Mouse (Mus musculus): Measurements from ENCODE around the gene Avil.

Avil gene
- long read RNA-seq, experiment 1, partial matches to known transcripts, result 1 of 1 reads
- long read RNA-seq, experiment 1, other reads (novel, unspliced or antisense), result 0 of 1 reads
- long read RNA-seq, experiment 2, result 0 reads

DNA sequence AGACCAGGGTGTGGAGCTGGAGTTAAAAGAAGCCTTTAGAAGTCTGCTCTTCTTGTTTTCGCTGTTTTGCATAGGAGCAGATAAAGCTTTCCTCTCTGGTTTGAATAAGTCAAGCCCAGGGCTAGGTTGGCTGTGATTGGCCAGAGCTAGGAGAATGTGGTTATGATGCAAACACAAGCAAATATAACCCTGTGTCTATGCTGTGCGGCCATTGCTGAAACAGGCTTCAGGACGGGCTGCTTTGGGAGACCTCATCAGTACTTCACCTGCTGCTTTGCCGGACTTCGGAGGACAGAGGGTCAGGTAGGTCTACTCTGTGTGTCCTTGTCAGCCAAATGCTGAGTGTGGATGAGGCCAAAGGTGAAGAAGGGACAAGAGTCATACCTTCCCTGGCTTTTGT lies at the start of gene Avil:
Avil (plus strand) TSS at position 181 of the 400 bp plus-strand sequence.
- intact Hi-C loops (cut with DNase I), result no loop called here

GRCm38 (mm10) chr10:126952375-126952774 lies 48.1 kb upstream of the Avil start:
- intact Hi-C loops (cut with DNase I), result no loop called here

DNA sequence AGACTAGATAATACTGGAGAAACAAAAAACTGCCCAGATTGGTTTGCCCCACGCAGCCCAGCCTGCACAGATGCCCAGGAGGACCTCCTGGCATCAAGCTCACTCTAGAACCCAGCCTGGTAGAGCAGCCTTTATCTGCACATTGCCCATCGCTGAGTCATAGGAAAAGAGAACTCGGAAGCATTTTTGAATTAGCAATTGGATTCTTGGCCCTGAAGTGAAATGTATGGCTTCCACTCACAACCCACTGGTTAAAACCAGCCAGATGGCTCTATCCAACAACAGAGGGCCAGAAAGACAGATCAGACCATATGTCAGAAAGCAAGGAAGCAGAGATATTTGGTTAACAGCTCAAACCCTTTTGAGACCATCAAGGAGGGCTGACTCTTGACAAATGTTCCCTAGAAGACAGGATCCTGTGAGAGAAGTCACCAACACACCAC lies 47.5 kb upstream of the Avil start:
- intact Hi-C loops (cut with DNase I), result no loop called here

DNA sequence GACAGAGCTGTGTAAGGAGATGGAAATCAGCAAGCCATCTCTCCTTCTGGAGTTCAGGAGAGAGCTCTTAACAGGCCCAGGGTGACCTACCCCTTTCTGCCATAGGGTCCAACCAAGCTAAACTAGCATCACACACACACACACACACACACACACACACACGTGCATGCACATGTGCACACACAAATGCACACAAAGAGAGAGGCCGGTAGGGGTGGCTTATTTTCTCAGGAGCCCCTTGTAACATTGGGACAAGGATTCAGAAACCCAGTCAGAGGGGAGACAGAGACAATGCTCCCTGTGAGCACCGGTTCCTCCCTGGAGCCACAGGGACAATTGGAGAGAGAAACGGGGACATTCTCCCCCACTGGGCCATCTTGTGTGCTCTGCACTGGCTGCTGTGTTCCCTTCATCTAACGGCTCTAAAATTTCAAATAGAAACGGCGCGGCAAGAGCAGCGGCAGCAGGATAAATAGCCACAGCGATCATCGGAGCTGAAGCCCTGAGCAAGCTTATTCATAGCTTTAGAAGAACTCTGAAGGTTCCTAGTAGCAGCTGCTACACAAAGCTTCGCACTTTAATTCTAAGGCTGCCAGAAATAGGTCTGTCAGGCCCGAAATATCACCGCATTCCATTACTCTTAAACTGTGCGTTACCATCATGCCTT lies 43.7 kb upstream of the Avil start:
- intact Hi-C loops (cut with DNase I), result no loop called here

- intact Hi-C loops (cut with DNase I), result no loop called here
Measured at GRCm38 (mm10) chr10:126957359-126958107, 43.0 kb upstream of the Avil start.

DNA sequence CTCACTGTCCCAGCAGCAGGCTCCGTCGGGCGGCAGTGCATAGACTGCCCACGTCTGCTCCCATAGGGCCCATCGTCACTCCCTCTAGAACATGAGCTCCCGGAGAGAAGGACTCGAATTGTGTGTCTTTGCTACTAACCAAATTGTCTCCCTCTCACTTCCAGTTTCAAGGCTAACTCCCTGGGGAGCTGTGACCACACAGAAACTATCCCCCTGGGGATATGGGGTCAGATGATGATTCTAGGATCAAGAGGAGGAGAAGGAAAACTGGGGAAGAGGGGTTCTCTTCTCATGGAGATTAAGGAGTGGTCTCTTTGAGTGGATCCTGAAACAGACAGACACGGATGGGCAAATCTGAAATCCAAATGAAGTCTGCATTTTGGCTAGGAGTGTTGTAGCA lies 40.0 kb upstream of the Avil start:
- intact Hi-C loops (cut with DNase I), result no loop called here

- intact Hi-C loops (cut with DNase I), result no loop called here
Measured at GRCm38 (mm10) chr10:126961757-126962156, 38.8 kb upstream of the Avil start.

DNA sequence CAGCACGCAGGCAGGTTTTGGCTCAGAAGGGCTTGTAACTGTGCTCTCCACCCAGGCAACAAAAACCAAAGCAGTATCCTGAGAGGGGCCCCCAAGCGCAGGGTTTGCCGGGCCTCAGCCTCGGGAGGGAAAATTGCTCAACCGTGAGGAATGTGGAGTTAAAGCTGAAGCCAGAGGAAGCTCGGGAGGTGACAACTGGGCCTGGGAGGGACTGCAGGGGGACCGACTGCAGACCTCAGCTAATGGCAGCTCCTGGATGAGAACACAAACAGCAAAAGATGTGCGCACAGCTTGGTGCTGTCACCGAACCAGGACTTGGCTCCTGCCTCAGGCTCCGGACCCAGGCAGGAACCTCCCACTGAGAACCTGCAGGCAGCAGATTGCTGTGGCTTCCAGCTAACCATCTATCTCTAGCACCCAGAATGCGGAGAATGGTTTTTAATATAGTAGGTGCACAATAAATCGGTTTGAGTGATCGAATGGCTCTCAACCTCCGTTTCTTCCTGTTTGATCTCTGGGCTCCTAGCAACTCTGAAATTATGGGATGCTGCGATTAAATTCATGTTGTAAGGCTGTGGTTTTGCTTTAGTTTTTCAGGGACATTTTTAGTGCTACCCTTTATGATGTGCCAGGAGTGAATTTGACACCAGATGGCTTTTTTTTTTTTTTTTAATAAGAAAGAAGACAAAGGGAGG lies 38.1 kb upstream of the Avil start:
- intact Hi-C loops (cut with DNase I), result no loop called here

- intact Hi-C loops (cut with DNase I), result no loop called here
Measured at GRCm38 (mm10) chr10:126962966-126963330, 37.6 kb upstream of the Avil start.

DNA sequence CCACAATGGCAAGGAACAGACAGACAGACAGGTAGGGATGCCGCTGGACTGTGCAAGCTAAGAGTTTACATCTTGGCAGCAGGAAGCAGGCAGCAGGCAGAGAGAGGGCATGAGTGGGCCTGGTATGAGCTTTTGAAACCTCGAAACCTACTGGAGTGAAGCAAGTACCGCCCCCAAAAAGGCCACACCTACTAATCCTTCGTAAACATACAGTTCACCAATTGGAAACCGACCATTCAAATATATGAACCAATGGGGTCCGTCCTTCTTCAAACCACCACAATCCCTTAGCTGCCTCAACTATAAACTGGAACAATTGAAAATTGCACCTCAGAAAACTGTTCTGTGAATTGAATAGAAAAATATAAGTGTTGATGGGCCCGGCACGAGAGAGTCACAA lies 36.7 kb upstream of the Avil start:
- intact Hi-C loops (cut with DNase I), result no loop called here

DNA sequence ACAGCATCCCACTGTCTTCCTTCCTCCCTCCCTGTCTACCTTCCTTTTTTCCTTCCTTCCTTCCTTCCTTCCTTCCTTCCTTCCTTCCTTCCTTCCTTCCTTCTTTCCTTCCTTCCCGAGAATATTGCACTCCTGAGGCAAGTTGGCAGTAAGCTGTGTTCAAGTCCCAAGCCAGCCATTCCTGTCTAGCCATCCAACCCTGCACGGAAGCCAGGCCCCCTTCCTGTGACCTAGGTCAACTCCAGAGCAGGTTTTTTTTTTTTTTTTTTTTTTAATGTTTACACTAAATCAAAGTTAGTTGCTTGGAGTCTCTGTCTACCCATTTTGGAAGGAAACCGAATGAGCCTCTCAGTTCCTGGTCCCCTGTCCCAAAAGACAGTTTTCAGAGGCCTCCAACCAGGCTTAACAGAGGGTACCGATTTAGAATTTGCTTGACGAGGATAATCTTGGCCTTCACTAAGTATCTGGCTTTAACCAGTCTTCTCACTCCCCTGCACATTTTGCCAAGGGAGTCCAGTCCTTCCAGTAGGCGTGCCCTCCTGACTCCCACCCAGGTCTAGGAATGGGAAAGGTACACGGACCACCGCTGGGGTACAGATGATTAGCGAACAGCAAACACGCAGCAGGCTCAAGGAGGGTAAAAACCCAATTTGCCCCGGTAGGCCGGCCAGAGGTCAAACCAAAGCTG lies 29.0 kb upstream of the Avil start:
- intact Hi-C loops (cut with DNase I), result no loop called here

DNA sequence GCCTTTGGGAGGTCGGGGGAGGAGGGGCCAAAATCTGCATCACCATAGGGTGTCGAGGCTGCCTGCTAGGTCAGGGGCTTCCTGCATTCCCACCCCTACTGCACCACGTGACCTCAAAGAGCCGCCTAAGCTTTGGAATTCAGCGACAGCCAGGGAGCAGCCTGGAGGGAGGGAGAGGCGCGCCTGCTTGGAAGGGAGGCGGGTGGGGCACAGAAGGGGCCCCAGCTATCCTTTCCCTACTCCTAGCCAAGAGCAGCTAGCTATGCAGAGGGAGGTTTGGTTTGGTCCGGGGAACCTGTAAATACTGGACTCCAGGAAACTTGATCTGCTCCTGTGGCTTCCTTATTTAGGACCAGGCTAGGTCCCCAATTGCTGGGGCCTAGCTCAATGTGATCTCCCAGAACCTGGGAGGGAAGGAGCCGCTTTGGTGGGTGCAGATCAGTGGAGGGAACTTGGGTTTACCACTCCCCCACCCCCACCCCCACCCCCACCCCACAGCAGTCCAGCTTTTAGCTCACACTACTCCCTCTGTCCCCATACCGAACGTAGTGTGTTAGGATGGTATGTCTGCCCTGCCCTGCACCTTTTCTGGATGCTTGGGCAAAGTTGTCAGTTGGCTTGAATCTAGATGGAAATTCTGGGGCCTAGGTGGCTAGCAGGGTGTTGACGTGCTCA lies 28.3 kb upstream of the Avil start:
- intact Hi-C loops (cut with DNase I), result no loop called here

DNA sequence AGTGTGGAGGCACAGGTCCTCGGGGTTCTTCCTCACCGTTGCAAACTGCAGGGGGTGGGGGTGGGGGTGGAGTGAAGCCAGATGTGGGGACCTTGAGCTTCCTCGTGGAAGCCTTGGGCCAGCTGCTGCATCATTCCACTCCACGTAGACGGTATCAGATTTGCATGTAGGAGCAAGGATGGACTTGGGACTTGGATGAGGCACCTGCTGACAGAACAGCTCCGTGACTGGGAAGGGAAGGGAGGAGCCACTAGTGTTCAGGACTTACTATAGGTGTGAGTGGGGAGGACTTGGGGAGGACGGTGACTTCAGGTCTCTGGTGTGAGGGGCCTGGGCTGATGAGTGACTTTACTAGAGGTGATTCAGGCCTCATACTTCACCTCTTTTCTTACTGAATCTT lies 27.5 kb upstream of the Avil start:
- intact Hi-C loops (cut with DNase I), result no loop called here

- intact Hi-C loops (cut with DNase I), result no loop called here
Measured at GRCm38 (mm10) chr10:126975706-126976105, 24.8 kb upstream of the Avil start.

- intact Hi-C loops (cut with DNase I), result no loop called here
Measured at GRCm38 (mm10) chr10:126977076-126977475, 23.4 kb upstream of the Avil start.

DNA sequence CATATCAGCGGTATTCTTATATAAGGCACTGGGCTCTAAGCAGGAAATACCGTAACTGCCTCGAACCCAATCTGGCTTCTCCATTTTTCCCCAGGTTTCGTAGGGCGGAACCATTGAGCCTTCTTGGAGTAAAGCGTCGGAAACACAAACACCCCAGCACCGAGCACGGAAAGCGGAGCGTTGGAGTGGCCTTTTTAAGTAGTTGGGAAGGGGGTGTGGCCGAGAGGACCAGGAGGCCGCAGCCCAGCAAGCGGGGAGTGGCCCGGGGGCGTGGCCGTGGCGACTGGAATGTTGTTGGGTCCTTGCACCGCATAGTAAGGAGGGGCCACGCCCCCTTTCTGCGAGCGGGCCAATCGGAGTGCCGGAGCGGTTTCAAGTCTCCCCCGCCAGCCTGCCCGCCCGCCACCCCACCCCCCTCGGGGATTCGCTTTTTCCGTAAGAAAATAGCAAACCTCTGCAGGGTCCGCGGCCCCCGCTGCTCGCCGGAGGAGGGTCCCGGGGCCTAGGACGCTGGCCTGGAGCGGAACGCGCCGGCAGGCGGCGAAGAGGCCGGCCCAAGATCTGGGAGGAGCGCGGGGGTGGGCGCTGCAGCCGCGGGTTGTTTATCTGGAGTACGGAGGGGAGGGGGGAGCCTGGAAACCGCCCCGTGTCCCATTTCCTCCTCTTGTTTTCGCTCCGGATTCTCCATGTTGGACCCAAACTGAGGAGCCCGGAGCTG lies 22.1 kb upstream of the Avil start, which contains the start of gene Ctdsp2:
Ctdsp2 (plus strand) TSS at position 441 of the 718 bp plus-strand sequence.
- intact Hi-C loops (cut with DNase I), result no loop called here

GRCm38 (mm10) chr10:126979121-126979635 lies 21.3 kb upstream of the Avil start:
- intact Hi-C loops (cut with DNase I), result no loop called here

DNA sequence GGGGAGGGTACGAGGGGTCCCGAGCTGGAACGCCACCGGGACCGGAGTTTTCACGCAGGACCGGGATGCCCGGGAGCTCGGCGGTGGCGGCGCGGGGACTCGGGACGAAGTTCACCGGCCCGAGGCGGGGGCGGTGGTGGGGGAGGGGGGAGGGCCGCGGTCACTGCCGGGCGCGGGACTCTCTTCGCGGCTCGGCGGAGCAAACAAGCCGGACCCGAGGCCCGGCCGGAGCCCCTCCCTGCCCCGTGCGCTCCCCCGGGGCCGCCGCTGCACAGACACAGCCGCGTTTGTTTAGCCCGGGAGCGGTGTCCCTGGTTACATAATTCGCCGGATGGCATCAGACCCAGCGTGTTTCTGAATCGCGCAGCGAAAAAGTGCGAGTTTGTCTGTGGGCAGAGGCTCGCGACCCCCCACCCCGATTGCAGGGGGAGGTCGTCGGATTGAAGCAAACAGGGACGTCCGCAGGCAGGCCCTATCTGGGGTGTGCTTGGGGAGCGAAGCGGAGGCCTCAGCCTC lies 20.8 kb upstream of the Avil start:
- intact Hi-C loops (cut with DNase I), result no loop called here

DNA sequence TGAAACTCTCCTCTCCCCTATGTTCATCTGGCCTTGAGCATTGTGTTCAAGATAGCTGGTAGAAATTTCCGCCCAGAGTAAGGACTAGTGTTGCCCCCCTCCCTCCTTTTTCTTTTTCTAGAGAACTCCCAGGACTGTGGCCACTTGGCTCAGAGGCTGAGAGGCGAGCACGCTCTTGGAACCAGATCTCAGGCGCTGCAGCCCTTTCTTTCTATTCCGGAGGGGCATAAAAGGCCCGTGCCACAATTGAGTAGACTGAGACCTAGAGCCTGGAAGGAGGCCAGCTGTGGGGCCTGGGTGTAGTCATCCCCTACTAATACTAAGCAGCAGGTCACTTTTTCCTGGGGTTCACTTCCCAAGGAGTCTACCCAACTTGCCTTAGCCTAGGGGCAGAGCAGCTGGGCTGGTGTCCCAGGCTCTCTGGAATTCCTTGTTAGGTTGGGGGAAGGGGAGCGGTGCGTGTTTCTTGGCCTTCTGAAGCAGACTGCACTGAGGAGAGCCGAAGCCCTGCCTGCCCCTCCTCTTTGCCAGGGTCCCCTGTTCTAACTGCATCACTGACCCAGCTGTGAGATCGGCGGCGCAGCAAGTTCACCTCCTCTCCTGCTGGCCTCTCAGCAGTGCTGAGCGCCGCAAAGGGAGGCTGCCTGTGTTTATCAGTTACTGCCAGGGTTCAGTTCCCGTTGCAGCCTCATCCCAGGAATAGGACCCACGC lies 20.1 kb upstream of the Avil start:
- intact Hi-C loops (cut with DNase I), result no loop called here
